Mouse (Mus musculus) heart, embryonic 10.5 days (tissue): ENCODE measurements around the gene Ccdc142. TPM values are rescaled to one million over a fixed set of nuclear protein-coding genes. Genes with fewer than 3 reads are reported as not detected.
A peak's percentile ranks its signal among the peaks of the same experiment; 100 is the strongest.

Experiments used
- DNase-seq: peaks from one replicate; pipeline ENCODE4 v3.0.0-alpha.2; 2017; ENCODE audit warnings: low spot score
- H3K27ac ChIP-seq: fragments of 300-500 bp; sonication (generic); 2 replicates; pipeline ENCODE4 v1.5.1; 2016; ENCODE audit warnings: mild to moderate bottlenecking
- H3K27me3 ChIP-seq: fragments of 300-500 bp; sonication (generic); 2 replicates; pipeline ENCODE4 v1.6.1; 2016; ENCODE audit warnings: mild to moderate bottlenecking; ENCODE audit not compliant: poor library complexity, insufficient read depth, severe bottlenecking
- H3K36me3 ChIP-seq: fragments of 300-500 bp; sonication (generic); 2 replicates; pipeline ENCODE4 v1.6.1; 2016; ENCODE audit warnings: mild to moderate bottlenecking, moderate library complexity
- H3K4me1 ChIP-seq: fragments of 300-500 bp; sonication (generic); 2 replicates; pipeline ENCODE4 v1.6.1; 2016; ENCODE audit warnings: mild to moderate bottlenecking
- H3K4me3 ChIP-seq: fragments of 300-500 bp; sonication (generic); 2 replicates; pipeline ENCODE4 v1.5.1; 2016; ENCODE audit warnings: mild to moderate bottlenecking, moderate library complexity
- H3K9me3 ChIP-seq: fragments of 300-500 bp; sonication (generic); 2 replicates; pipeline ENCODE4 v1.6.1; 2016; ENCODE audit warnings: mild to moderate bottlenecking, moderate library complexity
- WGBS: fragments of 180-500 bp; shearing (Covaris S2); methylation state at CpG from one replicate; pipeline ENCODE4 v1.1.7; 2016; 5-methylcytosine and 5-hydroxymethylcytosine counted together
- polyA plus RNA-seq: library from polyadenylated mRNA; unstranded; fragments of >200 nt; fragmentation: Nextera tagmentation; extraction: Ambion mirVana; gene quantifications from 2 replicates; pipeline ENCODE4 v1.2.1, GENCODE M21; 2016

The Ccdc142 gene
- polyA plus RNA-seq, 1 experiment from 2014 or later, result 1.8 TPM

DNA sequence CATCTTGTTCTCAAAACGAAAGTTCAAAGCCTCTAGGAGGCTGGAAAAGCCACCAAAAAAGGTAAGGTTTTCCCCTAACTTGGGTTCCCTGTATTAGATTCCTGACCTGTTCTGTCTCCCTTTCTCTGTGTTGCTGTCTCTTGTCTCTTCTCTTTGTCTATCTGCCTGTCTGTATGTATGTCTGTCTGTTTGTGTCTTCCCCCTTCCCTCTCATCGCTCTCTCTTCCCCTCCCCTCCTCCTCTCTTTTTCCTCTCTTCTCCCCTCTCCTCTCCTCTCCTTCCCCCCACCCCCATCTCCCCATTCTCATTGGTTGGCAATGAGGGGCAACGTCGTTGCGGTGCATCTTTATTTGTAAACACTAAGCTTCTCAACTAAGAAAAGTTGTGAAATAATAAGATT, 23.9 kb downstream of the Ccdc142 start, which contains the start of gene Ino80b:
Gene Ino80b (minus strand): TSS at position 101 of the 400 bp plus-strand sequence.
- no peak for DNase-seq
- WGBS, result 30% methylated on average over 5 of the region's 5 CpGs
- peak within 1 kb of the TSS; percentile 90 for H3K27ac ChIP-seq

DNA sequence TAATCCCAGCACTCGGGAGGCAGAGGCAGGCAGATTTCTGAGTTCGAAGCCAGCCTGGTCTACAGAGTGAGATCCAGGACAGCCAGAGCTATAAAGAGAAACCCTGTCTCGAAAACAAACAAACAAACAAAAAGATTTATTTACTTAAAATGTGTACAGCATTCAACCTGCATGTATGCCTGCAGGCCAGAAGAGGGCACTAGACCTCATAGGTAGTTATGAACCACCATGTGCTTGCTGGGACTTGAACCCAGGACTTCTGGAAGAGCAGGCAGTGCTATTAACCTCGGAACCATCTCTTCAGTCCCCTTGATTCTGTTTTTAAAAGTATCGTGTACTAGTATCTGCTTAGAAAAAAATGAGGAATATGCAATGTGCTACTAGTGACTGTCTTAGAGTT, 26.0 kb downstream of the Ccdc142 start:
- 92% methylated on average over 5 of the region's 5 CpGs for WGBS
- no peaks in the 10 kb centered on the region for H3K27me3 ChIP-seq

More for the DNA sequence above, 23.9 kb downstream of the Ccdc142 start, which contains the start of gene Ino80b:
- no peaks in the 10 kb centered on the region for H3K36me3 ChIP-seq
- H3K4me1 ChIP-seq, result peaks cover 37% of the 10 kb centered on the region
- H3K4me3 ChIP-seq, result peak within 1 kb of the TSS; percentile 78
- H3K9me3 ChIP-seq, result no peaks in the 10 kb centered on the region
- no peaks in the 10 kb centered on the region for H3K27me3 ChIP-seq

DNA sequence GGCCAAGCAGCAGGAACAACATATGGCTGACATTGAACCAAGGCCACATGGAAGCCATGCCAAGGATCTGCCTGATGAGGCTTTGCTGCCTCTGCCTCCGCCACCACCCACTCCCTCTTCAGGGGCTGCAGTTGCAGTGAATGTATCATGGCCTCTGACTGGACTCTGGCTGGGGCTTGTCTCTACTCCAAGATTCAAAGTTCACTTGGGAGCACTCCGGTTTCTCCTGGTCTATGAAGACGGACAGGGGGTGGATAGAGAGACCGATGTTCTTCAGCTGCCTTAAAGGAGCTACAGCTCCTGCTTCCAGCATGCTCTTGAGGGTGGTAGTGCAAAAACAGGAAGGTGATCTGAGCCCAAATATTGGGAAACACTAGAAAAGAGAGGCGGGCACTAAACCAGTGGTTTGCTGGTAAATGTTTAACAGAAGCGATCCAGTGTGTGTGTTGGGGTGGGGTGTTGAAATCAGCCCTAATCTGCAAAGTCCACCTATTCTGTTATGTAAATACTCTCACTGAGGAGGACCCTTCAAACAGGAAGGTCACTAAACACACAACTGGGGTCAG, 30.2 kb downstream of the Ccdc142 start:
- Histone ChIP-seq H3K27me3 (peaks cover 15% of the 10 kb centered on the region), H3K4me3 (no peak overlapping the region), H3K36me3 (no peaks in the 10 kb centered on the region), H3K4me1 (peaks cover 13% of the 10 kb centered on the region), H3K27ac (no peak overlapping the region), H3K9me3 (no peaks in the 10 kb centered on the region)
- 76% methylated on average over 6 of the region's 6 CpGs for WGBS
- DNase-seq, result no peak

More for the DNA sequence above, 26.0 kb downstream of the Ccdc142 start:
- Histone ChIP-seq H3K9me3 (no peaks in the 10 kb centered on the region), H3K36me3 (no peaks in the 10 kb centered on the region), H3K4me1 (peaks cover 24% of the 10 kb centered on the region), H3K27ac (no peak overlapping the region), H3K4me3 (no peak overlapping the region)
- DNase-seq, result no peak

DNA sequence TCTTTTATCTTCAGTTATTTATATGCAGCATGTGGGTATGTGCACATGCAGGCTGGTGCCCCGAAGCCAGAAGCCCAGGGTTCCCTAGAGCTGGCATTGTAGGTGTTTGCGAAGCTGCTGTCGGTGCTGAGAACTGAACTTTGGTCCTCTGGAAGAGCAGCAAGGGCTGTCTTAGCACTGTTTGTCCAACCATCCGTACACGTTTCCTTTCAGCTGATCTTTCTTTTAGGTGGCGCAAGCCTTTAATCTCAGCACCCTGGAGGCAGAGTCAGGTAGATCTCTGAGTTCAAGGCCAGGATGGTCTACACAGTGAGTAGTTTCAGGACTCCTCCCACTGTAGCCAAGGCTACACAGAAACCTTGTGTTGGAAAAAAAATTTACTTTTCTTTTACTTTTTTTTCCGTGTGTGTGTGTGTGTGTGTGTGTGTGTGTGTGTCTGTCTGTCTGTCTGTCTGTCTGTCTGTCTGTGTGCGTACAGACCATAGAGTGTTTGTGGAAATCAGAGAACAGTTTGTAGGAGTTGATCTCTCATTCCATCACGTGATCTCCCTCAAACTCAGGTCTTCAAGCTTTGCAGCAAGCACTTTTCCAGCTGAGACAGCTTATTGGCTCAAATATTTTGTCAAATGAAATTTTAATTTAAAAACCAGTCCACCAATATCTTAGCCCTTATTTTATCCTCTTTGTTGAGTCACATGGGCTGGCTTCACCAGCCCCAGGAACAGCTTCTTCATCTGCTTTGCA, 30.9 kb downstream of the Ccdc142 start:
- no peak for DNase-seq
- Histone ChIP-seq H3K4me1 (peaks cover 21% of the 10 kb centered on the region), H3K27me3 (peaks cover 15% of the 10 kb centered on the region), H3K4me3 (no peak overlapping the region), H3K36me3 (no peaks in the 10 kb centered on the region), H3K27ac (no peak overlapping the region), H3K9me3 (no peaks in the 10 kb centered on the region)
- WGBS, result 82% methylated on average over 9 of the region's 9 CpGs

DNA sequence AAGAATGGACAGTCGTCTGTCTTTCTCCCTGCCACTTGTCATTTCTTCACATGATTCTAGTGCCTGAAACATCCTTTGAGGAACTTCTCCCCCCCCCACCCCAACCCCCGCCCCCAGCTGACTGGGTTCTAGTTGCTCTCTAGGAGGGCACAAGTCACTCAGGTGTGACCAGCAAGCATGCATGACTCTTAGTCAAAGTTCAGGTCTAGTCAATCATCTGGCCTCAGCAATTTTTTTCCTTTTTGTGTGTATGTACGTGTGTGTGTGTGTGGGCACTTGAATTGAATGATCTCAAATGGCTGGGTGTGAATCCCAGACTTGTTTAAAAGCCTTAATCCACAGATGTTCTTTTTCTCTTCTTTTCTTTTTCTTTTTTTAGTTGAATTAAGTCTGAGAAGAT, 32.8 kb downstream of the Ccdc142 start:
- Histone ChIP-seq H3K4me1 (peaks cover 38% of the 10 kb centered on the region), H3K27me3 (peaks cover 15% of the 10 kb centered on the region), H3K9me3 (no peaks in the 10 kb centered on the region), H3K36me3 (no peaks in the 10 kb centered on the region), H3K4me3 (no peak overlapping the region), H3K27ac (no peak overlapping the region)
- WGBS, result 70% methylated on average over 3 of the region's 3 CpGs
- no peak for DNase-seq

DNA sequence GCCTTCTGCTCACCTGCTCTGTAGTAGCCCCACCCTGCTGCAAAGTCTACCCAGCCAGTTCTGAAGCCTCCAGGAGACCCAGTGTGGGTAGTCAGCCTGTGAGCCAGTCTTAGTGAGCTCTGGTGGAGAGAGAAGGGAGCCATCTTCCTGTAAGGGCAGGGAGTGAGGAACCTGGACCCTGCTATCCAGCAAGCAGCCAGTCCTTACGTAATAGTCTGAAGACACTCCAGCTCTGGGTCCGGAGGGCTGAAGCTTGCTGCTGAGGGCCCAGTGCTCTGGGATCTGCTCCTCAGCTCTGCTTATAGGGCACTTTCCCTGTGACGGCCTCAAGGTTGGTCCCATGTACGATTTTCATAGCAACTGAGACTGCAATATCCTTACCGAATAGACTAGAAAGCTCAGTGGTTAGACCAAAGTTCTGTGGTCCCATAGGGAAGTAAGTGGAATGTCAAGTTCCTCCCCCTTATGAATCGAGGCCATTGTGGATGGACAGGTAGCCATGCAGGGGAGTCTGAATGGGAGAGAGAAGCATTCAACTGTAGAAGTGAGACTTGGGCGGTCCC, 33.6 kb downstream of the Ccdc142 start, which contains the start of gene Rtkn:
Gene Rtkn (plus strand): TSS at position 513 of the 563 bp plus-strand sequence.
- Histone ChIP-seq H3K4me1 (peaks cover 41% of the 10 kb centered on the region), H3K4me3 (peak within 1 kb of the TSS; percentile 79), H3K27ac (peak within 1 kb of the TSS; percentile 99), H3K36me3 (no peaks in the 10 kb centered on the region), H3K27me3 (peaks cover 15% of the 10 kb centered on the region), H3K9me3 (no peaks in the 10 kb centered on the region)
- no peak for DNase-seq
- WGBS, result 57% methylated on average over 7 of the region's 7 CpGs

DNA sequence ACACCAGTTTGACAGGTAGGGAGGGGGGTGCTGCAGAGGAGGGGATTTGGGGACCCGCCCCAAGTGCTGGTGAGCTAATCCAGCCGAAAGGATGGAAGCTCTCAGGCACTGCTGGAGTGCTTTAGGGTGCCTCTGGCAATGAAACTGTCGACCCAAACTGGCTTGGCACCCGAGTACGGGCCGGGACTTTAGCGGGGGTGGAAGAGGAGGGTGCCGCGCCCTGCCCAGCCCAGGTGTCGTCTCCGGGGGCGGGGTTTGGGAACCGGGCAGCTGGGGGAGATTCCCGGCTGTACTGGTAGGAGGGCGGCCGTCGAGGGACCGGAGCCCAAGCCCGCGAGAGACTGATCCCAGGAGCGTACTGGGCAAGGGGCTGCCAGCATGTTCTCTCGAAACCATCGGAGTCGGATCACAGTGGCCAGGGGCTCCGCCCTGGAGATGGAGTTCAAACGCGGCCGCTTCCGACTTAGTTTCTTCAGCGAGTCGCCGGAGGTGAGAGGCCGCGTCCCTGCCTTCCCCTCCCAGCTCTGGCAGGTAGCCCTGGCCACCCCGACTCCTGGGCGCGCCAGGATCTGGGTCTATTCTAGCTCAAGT, 34.3 kb downstream of the Ccdc142 start:
- Histone ChIP-seq H3K36me3 (no peaks in the 10 kb centered on the region), H3K27ac (peak overlapping the region; percentile 99), H3K4me3 (peak overlapping the region; percentile 79), H3K27me3 (peaks cover 15% of the 10 kb centered on the region), H3K9me3 (no peaks in the 10 kb centered on the region), H3K4me1 (peaks cover 41% of the 10 kb centered on the region)
- 4% methylated on average over 37 of the region's 37 CpGs for WGBS
- no peak for DNase-seq

DNA sequence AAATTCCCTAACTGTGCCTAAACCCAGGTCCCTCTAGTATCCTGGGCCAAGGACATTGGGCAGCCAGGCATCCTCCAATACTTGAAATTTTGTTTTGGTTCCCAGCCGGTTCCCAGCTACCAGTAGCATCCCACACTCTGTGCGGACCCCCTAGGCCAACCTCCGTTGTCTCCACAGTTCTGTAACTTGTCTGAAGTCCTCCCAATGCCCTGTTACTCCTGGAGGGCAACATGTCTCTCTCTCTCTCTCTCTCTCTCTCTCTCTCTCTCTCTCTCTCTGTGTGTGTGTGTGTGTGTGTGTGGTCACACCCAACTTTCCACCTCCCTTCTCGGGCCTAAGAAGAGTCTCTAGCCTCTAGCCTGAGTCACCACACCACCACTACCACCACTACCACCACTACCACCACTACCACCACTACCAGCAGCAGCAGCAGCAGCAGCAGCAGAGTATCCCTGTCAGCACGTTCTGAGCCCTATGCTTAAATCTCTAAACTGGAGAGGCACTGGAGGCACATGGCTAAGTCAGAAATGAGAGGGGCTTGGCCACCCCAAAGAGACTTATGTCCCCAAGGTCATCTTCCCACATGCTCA, 35.0 kb downstream of the Ccdc142 start:
- 9% methylated on average over 5 of the region's 5 CpGs for WGBS
- Histone ChIP-seq H3K27ac (peak overlapping the region; percentile 99), H3K27me3 (peaks cover 17% of the 10 kb centered on the region), H3K36me3 (no peaks in the 10 kb centered on the region), H3K4me1 (peaks cover 44% of the 10 kb centered on the region), H3K4me3 (peak overlapping the region; percentile 79), H3K9me3 (no peaks in the 10 kb centered on the region)
- DNase-seq, result no peak

DNA sequence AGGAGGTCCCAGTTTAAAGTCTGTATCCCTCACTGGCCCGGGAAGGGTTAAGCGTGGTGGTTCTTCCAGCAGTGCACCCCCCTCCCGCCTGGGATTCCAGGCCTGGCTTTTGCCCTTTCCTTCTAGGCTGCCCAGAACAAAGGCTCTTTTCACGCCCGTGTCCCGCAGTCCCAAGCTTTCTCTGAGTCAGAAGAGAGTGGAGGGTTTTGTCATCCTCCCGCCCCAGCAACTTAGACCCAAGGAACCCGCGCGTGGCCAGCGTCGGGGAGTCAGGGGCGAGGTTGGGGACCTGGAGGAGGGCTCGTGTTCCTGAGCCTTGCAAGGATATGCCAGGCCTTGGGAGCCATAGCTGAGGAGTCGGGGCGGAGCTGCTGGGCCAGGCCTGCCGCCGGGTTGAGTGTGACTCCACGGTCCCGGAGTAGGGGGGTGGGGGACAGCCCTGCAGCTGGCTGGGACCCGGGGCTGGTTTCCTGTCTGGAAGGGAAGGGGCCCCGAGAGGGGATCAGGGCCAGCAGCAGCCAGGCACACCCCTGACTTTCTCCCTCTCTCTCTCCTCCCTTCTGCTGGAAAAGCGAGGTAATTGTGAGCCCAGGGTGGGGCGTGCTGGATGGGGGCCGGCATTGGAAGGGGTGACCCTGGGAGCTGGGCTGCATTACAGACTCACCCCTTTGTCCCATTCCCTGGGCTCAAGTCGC, 35.6 kb downstream of the Ccdc142 start:
- Histone ChIP-seq H3K4me1 (peaks cover 50% of the 10 kb centered on the region), H3K9me3 (no peaks in the 10 kb centered on the region), H3K4me3 (peak overlapping the region; percentile 79), H3K27ac (peak overlapping the region; percentile 99), H3K36me3 (no peaks in the 10 kb centered on the region), H3K27me3 (peaks cover 20% of the 10 kb centered on the region)
- WGBS, result under 1% methylated on average over 26 of the region's 26 CpGs
- peak; percentile 90 for DNase-seq

DNA sequence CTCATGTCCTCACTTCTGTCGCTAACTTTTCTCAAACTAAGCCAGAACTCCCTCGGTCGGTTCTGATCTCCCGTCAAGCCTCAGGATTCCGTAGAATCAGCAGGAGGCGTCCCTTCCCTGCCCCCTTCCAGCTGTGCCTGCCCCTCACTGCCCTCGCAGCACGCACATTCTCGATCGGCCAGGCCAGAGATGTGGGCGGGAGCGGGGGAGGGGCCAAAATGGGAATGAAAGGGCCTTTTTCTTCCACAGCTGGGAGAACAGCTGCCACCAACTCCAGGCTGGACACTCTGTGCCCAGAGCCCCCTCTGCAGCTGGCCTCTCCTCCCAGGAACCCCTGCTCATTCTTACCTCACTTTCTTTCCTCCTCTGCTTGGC, 36.2 kb downstream of the Ccdc142 start:
- Histone ChIP-seq H3K36me3 (no peaks in the 10 kb centered on the region), H3K9me3 (no peaks in the 10 kb centered on the region), H3K4me1 (peaks cover 56% of the 10 kb centered on the region), H3K27ac (peak overlapping the region; percentile 99), H3K4me3 (peak overlapping the region; percentile 79), H3K27me3 (peaks cover 20% of the 10 kb centered on the region)
- WGBS, result 0% methylated on average over 12 of the region's 12 CpGs
- DNase-seq, result peak; percentile 93

DNA sequence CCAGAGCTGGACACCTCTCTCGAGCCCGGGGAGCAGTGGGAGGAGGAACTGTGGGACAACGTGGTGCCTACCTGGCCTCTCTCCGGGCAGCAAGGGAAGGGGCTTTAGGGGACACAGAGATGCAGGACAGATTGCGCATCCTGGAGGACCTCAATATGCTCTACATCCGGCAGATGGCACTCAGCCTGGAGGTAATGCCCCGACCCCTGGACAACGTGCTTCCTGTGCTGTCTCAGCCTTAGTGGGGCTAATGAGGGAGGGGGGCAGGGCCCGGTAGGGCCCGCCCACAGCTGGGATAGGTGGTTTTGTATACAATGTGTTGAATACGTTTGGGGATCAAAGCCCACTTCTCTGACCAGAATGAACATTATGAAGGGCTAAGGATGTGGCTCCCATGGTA, 36.7 kb downstream of the Ccdc142 start:
- Histone ChIP-seq H3K4me1 (peaks cover 61% of the 10 kb centered on the region), H3K9me3 (no peaks in the 10 kb centered on the region), H3K36me3 (no peaks in the 10 kb centered on the region), H3K27me3 (peaks cover 20% of the 10 kb centered on the region), H3K27ac (peak overlapping the region; percentile 99), H3K4me3 (peak overlapping the region; percentile 79)
- peak; percentile 80 for DNase-seq
- WGBS, result 2% methylated on average over 11 of the region's 11 CpGs

DNA sequence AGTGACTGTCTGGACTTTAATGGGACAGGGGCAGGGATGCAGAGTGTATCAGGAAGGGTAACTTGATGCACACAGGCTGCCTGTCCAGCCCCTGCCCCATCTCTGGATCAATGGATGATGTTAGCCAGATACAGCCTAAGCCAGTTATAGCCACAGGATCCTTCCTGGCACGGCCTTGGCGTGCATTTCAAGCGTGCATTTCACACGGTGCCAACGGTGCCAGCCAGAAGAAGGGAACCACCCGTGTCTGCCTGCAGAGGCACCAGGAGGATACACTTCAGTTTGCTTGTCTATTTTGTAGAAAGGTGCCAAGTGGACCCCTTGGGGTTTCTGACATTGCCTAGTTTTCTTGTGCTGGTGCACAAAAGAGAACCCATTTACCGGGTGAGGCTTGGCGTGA, 38.6 kb downstream of the Ccdc142 start:
- H3K4me1 ChIP-seq, result peaks cover 63% of the 10 kb centered on the region
- H3K9me3 ChIP-seq, result no peaks in the 10 kb centered on the region

More for the DNA sequence above, 38.6 kb downstream of the Ccdc142 start:
- DNase-seq, result no peak
- Histone ChIP-seq H3K4me3 (no peak overlapping the region), H3K27ac (no peak overlapping the region), H3K36me3 (no peaks in the 10 kb centered on the region), H3K27me3 (peaks cover 16% of the 10 kb centered on the region)
- WGBS, result 93% methylated on average over 8 of the region's 8 CpGs
